9 mouse cellular contexts compared by ENCODE assay signal in genomic region chr2:102356879-102357695, GRCm38 (mm10). TPM values are rescaled to one million over a fixed set of nuclear protein-coding genes. Genes with fewer than 3 reads are reported as not detected.
A peak's percentile ranks its signal among the peaks of the same experiment; 100 is the strongest.
DNase-seq lines count a peak whose midpoint lies in the region; TF ChIP-seq lines count a peak whose summit lies in the region.
"Had no signal": no experiment of that assay in that cellular context is flagged by ENCODE, and none has a peak within 500 bp of the region (broad histone marks: within the 10 kb centered on the region; RNA-seq: fewer than 3 reads in every experiment).

No protein-coding gene starts in this region.

- peaks cover 7% of the 10 kb centered on the region for H3K79me2 ChIP-seq in MEL (ENCODE audit: control insufficient read depth, insufficient read depth, low read length, poor library complexity)

- no peak overlapping the region for H3K9ac ChIP-seq in MEL (ENCODE audit: control insufficient read depth, low read depth, low read length, poor library complexity, severe bottlenecking)
- H3K9ac ChIP-seq: limb, embryonic 15.5 days had no signal

- no peak for TF ChIP-seq RAD21 in MEL (IDR thresholded peaks at IDR 0.05; ENCODE audit: low read depth, low read length)

- H3K36me3 ChIP-seq in MEL (ENCODE audit: control insufficient read depth in 1 of 2, insufficient read depth in 2 of 2, low read length in 2 of 2): peaks cover 7 to 17% of the 10 kb centered on the region in 2 experiments

- H3K4me3 ChIP-seq in MEL (ENCODE audit: control insufficient read depth in 1 of 2, insufficient read depth in 1 of 2, low read depth in 2 of 2, low read length in 2 of 2): no peak overlapping the region
- H3K4me3 ChIP-seq: limb, embryonic 15.5 days had no signal

- intact Hi-C loops in gastrocnemius, postnatal 14 days (cut with DNase I; ENCODE audit: low total_unique reads): no loop called here

- TF ChIP-seq CTCF in MEL (IDR thresholded peaks at IDR 0.05 in 2 of 3, conservative IDR thresholded peaks at IDR 0.05 in 1 of 3; ENCODE audit: control insufficient read depth in 1 of 3, insufficient read depth in 1 of 3, low read depth in 2 of 3, low read length in 3 of 3, poor library complexity in 1 of 3, severe bottlenecking in 1 of 3): no peak

- DNase-seq in gastrocnemius, adult 8-10 months (ENCODE audit: low spot score in 2 of 2): peak; percentile 9 to 43
- DNase-seq in gastrocnemius, postnatal 14 days: no peak
- peak; percentile 70 for DNase-seq in MEL (ENCODE audit: low read depth, low spot score)
- peak; percentile 21 for DNase-seq in cerebellum, adult 11-12 months
- DNase-seq in kidney, postnatal 10 days: peak; percentile 41
- DNase-seq in left cerebral cortex, adult 8-10 months (ENCODE audit: low spot score in 2 of 2): no peak
- DNase-seq in left cerebral cortex, adult 11 months (ENCODE audit: low spot score): no peak
- DNase-seq in right cerebral cortex, postnatal 14 days: no peak

- H3K27ac ChIP-seq in MEL (ENCODE audit: control insufficient read depth, low read depth, low read length): no peak overlapping the region
- H3K27ac ChIP-seq: limb, embryonic 15.5 days had no signal

- no peak for TF ChIP-seq POLR2A in MEL (IDR thresholded peaks at IDR 0.05; ENCODE audit: control insufficient read depth in 1 of 2, insufficient read depth in 1 of 2, low read depth in 1 of 2, low read length in 2 of 2, poor library complexity in 1 of 2)

- no peaks in the 10 kb centered on the region for H3K27me3 ChIP-seq in MEL (ENCODE audit: control insufficient read depth in 1 of 2, insufficient read depth in 2 of 2, low read length in 2 of 2)
- H3K27me3 ChIP-seq: limb, embryonic 15.5 days had no signal

- H3K9me3 ChIP-seq in MEL (replicated peaks; ENCODE audit: insufficient read depth, low read length): no peaks in the 10 kb centered on the region
- H3K9me3 ChIP-seq: limb, embryonic 15.5 days had no signal

- H3K4me1 ChIP-seq in MEL (ENCODE audit: control insufficient read depth in 1 of 2, insufficient read depth in 2 of 2, low read length in 2 of 2): no peaks in the 10 kb centered on the region
- H3K4me1 ChIP-seq: limb, embryonic 15.5 days had no signal

- no peak for TF ChIP-seq EP300 in MEL (IDR thresholded peaks at IDR 0.05; ENCODE audit: low read depth in 1 of 2, low read length in 2 of 2)

TF ChIP-seq in MEL, 35 proteins besides CTCF, POLR2A, EP300 and RAD21:
- no peak for TF ChIP-seq MAX (IDR thresholded peaks at IDR 0.05; ENCODE audit: low read length)
- peak; percentile 62; the same call in 1 of the 2 replicates for TF ChIP-seq ETS1 (IDR thresholded peaks at IDR 0.05; ENCODE audit: low read depth, low read length)
- peak; percentile 65; the same call in 1 of the 2 replicates for TF ChIP-seq USF1 (IDR thresholded peaks at IDR 0.05; ENCODE audit: low read depth, low read length)

RNA-seq across cellular contexts. Expression of gene Trim44, which starts 50.5 kb away (rescaled TPM):
- total RNA-seq in gastrocnemius, adult 8-10 months (2022): 10 to 100 TPM; 11.9 to 16.5 (median 14.8) TPM
- 10 to 100 TPM; 15.7 to 19.8 TPM for total RNA-seq in gastrocnemius, postnatal 14 days (2021)
- 19.2 and 21.7 TPM in 2 replicates for total RNA-seq in MEL (2012; rRNA removed)
- polyA plus RNA-seq in MEL (2012; ENCODE audit: insufficient read depth in 1 of 2, insufficient read length in 2 of 2, low read depth in 1 of 2, low replicate concordance in 2 of 2, missing spikeins in 1 of 2): 10 to 100 TPM; 49.1 to 55.3 TPM
- 100 to 1,000 TPM; 175 to 199 (median 188) TPM for total RNA-seq in left cerebral cortex, adult 8-10 months (2022)

Comparison
In these comparisons a context has a peak if more than half of its experiments do, and no peak if none do; other contexts are left out.
1. DNase-seq: peak in gastrocnemius, adult 8-10 months (2 of 2), MEL (single experiment), cerebellum, adult 11-12 months (single experiment) and kidney, postnatal 10 days (single experiment); none in gastrocnemius, postnatal 14 days (single experiment), left cerebral cortex, adult 8-10 months (0 of 2), left cerebral cortex, adult 11 months (single experiment) and right cerebral cortex, postnatal 14 days (single experiment).